Mouse (Mus musculus): ENCODE data around the gene Pcx.

DNA sequence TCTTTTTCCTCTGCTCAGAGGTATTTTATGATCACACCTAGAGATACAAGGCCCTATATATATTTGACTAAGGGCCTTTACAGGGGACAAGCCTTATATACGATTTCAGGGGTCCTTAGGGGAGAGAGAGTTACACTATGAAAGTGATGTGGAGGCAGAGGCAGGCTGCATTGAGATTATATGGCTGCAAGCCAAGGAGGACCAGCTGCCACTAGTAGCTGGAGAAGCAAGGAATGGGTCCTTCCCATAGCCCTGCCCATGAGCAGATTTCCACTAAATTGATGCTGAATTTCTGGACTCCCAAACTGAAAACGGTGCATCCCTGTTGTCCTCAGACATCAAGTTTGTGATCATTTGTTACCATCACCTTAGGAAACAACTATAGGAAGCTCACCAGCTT lies 73.6 kb downstream of the Pcx start:
- TF ChIP-seq CTCF (IDR thresholded peaks at IDR 0.05; ENCODE audit: low read depth) (no peak), EP300 (IDR thresholded peaks at IDR 0.05; ENCODE audit: low read depth) (no peak)

All from liver, embryonic 14.5 days (tissue).